Mouse (Mus musculus) liver, adult 2 months (tissue): ENCODE measurements around the gene Tmem171.

Experiments used
- CTCF ChIP-seq: fragments of 200-500 bp; IDR thresholded peaks from 2 replicates; pipeline ENCODE4 v1.5.1; 2011; ENCODE audit warnings: low read depth, low read length, control low read depth
- POLR2A ChIP-seq: fragments of 200-500 bp; IDR thresholded peaks from 2 replicates; pipeline ENCODE4 v1.6.1; 2011; ENCODE audit warnings: low read length, control low read depth; ENCODE audit not compliant: insufficient read depth; ENCODE audit errors: extremely low read depth

GRCm38 (mm10) chr13:98679631-98680041, 15.0 kb downstream of the Tmem171 start:
- no peak for TF ChIP-seq POLR2A
- TF ChIP-seq CTCF = no peak
